Mouse (Mus musculus) kidney, embryonic 16.5 days (tissue): ENCODE measurements around the gene Gm10134. TPM values are rescaled to one million over a fixed set of nuclear protein-coding genes. Genes with fewer than 3 reads are reported as not detected.
A peak's percentile ranks its signal among the peaks of the same experiment; 100 is the strongest.
"Not testable (repeated sequence)": the region's sequence is repeated elsewhere in the genome, so short reads cannot be mapped to it uniquely, and the experiment has no call there.

Source experiments
- ATAC-seq: fragments of 200-750 bp; cut with Nextera tagmentation; 2 replicates; pipeline ENCODE4 v1.8.0; 2017; ENCODE audit warnings: moderate TSS enrichment; ENCODE audit not compliant: low FRiP score, low TSS enrichment
- H3K27ac ChIP-seq: fragments of 300-500 bp; sonication (generic); 2 replicates; pipeline ENCODE4 v1.5.1; 2014; ENCODE audit warnings: low read length
- H3K27me3 ChIP-seq: fragments of 300-500 bp; sonication (generic); 2 replicates; pipeline ENCODE4 v1.6.1; 2014; ENCODE audit warnings: low read length, control low read depth, mixed read lengths; ENCODE audit not compliant: insufficient read depth
- H3K36me3 ChIP-seq: fragments of 300-500 bp; sonication (generic); 2 replicates; pipeline ENCODE4 v1.6.1; 2014; ENCODE audit warnings: low read length, control low read depth, mixed read lengths; ENCODE audit not compliant: insufficient read depth
- H3K4me1 ChIP-seq: fragments of 300-500 bp; sonication (generic); 2 replicates; pipeline ENCODE4 v1.6.1; 2014; ENCODE audit warnings: low read length, control low read depth, mixed read lengths; ENCODE audit not compliant: insufficient read depth
- H3K4me2 ChIP-seq: fragments of 300-500 bp; sonication (generic); replicated peaks from 2 replicates; pipeline ENCODE4 v1.6.1; 2014; ENCODE audit warnings: low read depth, low read length
- H3K4me3 ChIP-seq: fragments of 300-500 bp; sonication (generic); 2 replicates; pipeline ENCODE4 v1.5.1; 2014; ENCODE audit warnings: mild to moderate bottlenecking, low read length
- H3K9ac ChIP-seq: fragments of 300-500 bp; sonication (generic); replicated peaks from 2 replicates; pipeline ENCODE4 v1.6.1; 2014; ENCODE audit warnings: low read length
- H3K9me3 ChIP-seq: fragments of 300-500 bp; sonication (generic); 2 replicates; pipeline ENCODE4 v1.6.1; 2016; ENCODE audit warnings: low read length, control low read depth
- WGBS: fragments of 180-500 bp; shearing (Covaris S2); extraction: QIAGEN DNeasy Blood & Tissue Kit; methylation state at CpG from one replicate; pipeline ENCODE4 v1.1.7; 2014; 5-methylcytosine and 5-hydroxymethylcytosine counted together
- polyA plus RNA-seq: library from polyadenylated mRNA; unstranded; fragments of >200 nt; fragmentation: Nextera tagmentation; extraction: Ambion mirVana; gene quantifications from 2 replicates; pipeline ENCODE4 v1.2.1, GENCODE M21; 2015

Gene Gm10134
- polyA plus RNA-seq, 1 experiment from 2014 or later: 8.3 TPM

DNA sequence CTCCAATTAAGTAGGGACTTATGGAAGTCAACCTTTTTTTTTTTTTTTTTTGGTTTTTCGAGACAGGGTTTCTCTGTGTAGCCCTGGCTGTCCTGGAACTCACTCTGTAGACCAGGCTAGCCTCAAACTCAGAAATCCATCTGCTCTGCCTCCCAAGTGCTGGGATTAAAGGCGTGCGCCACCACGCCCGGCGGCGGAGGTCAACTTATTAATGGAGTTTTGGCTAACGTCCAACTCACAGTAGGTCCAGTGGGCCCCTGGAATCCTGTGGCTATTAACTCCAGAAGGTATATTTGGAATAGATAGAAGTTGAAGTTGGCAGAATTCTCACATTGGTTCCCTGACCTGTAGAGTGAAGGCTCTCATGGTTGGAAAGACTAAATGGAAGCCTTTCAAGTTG, 33.9 kb upstream of the Gm10134 start:
- H3K4me2 ChIP-seq, H3K4me1 ChIP-seq, H3K9ac ChIP-seq, H3K27ac ChIP-seq, H3K4me3 ChIP-seq, H3K9me3 ChIP-seq, H3K27me3 ChIP-seq, ATAC-seq: not testable (repeated sequence)
- peaks cover 40% of the 10 kb centered on the region for H3K36me3 ChIP-seq
- 96% methylated on average over 8 of the region's 8 CpGs for WGBS

DNA sequence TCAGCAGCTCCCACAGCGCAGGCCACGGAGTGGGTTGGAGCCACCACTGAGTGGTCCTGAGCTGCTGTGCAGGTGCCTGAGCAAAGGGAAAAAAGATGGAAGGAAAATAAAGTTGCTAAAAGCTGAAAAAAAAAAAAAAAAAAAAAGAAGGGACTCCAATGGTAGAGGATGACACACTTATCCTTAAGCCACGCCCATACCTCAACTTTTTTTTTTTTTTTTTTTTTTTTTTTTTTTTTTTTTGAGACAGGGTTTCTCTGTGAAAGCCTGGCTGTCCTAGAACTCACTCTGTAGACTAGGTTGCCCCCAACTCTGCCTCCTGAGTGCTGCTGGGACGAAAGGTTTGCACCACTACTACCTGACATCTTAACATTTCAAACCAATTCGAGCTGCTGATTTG, 27.9 kb upstream of the Gm10134 start:
- not testable (repeated sequence) for H3K4me1 ChIP-seq, H3K4me2 ChIP-seq, H3K4me3 ChIP-seq, H3K27ac ChIP-seq, H3K9ac ChIP-seq, H3K36me3 ChIP-seq, H3K9me3 ChIP-seq, H3K27me3 ChIP-seq, ATAC-seq
- 93% methylated on average over 5 of the region's 5 CpGs for WGBS

DNA sequence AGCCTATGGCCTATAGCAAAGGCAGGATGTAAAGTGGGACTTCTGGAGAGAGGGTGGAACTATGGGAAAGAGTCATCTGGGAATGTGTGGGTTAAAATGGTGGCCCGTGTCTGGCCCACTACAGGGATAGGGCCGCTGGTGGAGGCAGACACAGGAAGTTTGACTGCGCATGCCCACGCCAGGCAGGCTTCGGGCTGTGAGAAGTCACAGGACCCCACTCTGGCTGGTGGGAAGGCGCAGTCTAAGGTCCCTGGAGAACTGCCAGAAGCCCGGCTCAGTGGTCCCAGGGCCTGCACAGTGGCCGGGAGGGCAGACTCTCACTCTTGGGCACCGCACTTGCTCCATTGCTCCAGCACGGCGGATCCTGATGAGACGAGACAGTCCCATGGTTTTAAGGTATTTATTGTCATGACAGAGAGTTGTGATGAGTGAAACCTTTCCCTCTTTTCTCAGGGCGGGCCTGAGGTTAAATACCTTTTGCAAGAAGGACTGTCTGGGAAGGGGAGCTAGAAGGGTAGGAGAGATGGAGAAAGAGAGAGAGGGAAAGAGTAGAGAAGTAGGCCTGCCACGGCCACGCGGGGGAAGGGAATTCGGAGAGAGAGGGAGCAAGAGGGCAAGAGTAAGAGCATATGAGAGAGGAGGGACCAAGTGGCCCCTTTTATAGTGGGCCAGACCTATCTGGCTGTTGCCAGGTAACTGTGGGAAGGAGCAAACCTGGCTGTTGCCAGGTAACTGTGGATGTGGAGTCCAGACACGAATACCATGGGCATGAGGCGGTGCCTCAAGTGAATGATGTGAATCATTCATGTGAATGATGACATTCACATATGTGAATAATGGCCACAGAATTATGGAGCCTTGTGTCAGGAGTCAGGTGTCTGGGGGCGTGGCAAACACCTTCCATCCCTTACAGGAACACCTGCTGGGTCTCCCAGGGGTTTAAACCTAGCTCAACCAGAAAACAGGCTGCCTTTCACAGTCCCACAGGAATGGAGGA, 26.4 kb upstream of the Gm10134 start:
- no peaks in the 10 kb centered on the region for H3K9me3 ChIP-seq
- no peak overlapping the region for H3K4me3 ChIP-seq
- no peak overlapping the region for H3K27ac ChIP-seq
- H3K4me1 ChIP-seq: no peaks in the 10 kb centered on the region
- 72% methylated on average over 20 of the region's 20 CpGs for WGBS
- no peaks in the 10 kb centered on the region for H3K36me3 ChIP-seq
- no peak overlapping the region for H3K9ac ChIP-seq
- ATAC-seq: no peak
- no peak overlapping the region for H3K4me2 ChIP-seq
- H3K27me3 ChIP-seq: no peaks in the 10 kb centered on the region

DNA sequence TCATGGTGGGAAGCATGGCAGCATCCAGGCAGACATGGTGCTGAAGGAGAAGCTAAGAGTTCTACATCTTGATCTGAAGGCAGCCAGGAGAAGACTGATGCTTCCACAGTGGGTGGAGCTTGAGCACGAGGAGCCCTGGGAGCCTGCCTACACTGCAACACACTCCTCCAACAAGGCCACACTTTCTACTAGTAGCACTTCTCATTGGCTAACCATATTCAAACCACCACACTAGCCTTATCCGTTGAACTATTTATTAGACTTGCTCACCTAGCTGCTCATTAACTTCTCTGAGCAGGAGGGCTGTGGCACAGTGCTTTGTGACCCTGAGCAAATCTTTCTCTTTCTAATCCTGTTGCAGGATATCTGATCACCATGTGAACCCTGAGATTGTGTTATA, 22.0 kb upstream of the Gm10134 start:
- Histone ChIP-seq H3K36me3 (no peaks in the 10 kb centered on the region), H3K4me2 (no peak overlapping the region), H3K27ac (no peak overlapping the region), H3K9ac (no peak overlapping the region), H3K27me3 (no peaks in the 10 kb centered on the region), H3K9me3 (no peaks in the 10 kb centered on the region), H3K4me1 (no peaks in the 10 kb centered on the region), H3K4me3 (no peak overlapping the region)
- WGBS: 57% methylated on average over 2 of the region's 2 CpGs
- ATAC-seq: no peak

DNA sequence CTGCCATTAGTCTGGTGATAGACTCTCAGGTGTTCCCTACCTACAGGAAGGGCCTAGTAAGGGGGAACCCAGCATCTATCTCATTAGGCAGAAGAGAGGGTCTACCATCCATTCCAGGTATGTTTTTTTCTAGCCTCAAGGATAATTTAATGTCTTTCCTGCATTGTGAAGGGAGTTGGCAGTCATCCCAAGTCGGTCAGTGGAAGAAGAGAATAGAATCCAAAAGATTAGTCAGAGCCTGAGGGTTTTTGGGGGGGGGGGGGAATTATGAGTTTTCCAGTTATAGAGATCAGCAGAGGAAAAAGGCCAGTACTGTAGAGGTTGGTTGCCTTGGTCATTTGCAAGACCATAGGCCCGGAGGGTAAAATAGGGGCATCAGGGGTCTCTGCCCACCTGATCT, 11.4 kb upstream of the Gm10134 start:
- 64% methylated on average over 2 of the region's 2 CpGs for WGBS
- H3K4me3 ChIP-seq: no peak overlapping the region
- no peak overlapping the region for H3K4me2 ChIP-seq
- no peaks in the 10 kb centered on the region for H3K27me3 ChIP-seq
- H3K36me3 ChIP-seq: no peaks in the 10 kb centered on the region
- H3K9me3 ChIP-seq: no peaks in the 10 kb centered on the region
- H3K27ac ChIP-seq: 0 out of 2 replicates have a peak overlapping the region, but pooled peaks have one; percentile 78
- H3K9ac ChIP-seq: no peak overlapping the region
- peaks cover 6% of the 10 kb centered on the region; the same call in 1 of the 2 replicates for H3K4me1 ChIP-seq
- ATAC-seq: no peak

DNA sequence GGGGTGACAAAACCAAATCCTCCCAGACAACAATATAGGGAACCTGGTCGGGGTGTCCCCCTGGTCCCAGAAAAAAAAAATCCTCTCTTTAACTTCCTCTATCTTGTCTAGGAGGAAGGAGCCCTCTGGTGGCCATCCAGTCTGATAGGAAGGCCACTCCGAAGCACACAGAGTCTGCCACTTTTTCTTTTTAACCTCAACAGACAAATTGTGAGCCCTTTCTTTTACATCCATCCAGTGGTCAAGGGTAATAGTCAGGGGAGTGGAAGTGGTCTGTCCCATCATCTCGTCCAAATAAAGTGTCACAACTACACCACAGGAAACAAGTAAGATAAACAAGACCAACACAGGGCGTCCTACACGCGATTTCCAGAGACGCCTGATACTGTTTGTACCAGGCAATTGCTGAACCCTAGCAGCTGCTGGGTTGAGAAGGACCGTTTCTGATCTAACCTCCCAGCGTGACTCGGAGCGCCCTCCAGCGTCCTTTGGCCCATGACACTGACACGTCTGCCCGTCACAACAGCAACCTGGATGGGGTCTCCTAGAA, 10.6 kb upstream of the Gm10134 start:
- H3K27ac ChIP-seq: peak overlapping the region; percentile 78
- H3K9me3 ChIP-seq: no peaks in the 10 kb centered on the region
- ATAC-seq: no peak
- no peaks in the 10 kb centered on the region for H3K36me3 ChIP-seq
- peak overlapping the region; percentile 30 for H3K4me2 ChIP-seq
- H3K4me1 ChIP-seq: peaks cover 6% of the 10 kb centered on the region; the same call in 1 of the 2 replicates
- 62% methylated on average over 14 of the region's 14 CpGs for WGBS
- no peak overlapping the region for H3K9ac ChIP-seq
- H3K27me3 ChIP-seq: no peaks in the 10 kb centered on the region
- H3K4me3 ChIP-seq: peak overlapping the region; percentile 7; the same call in 1 of the 2 replicates

DNA sequence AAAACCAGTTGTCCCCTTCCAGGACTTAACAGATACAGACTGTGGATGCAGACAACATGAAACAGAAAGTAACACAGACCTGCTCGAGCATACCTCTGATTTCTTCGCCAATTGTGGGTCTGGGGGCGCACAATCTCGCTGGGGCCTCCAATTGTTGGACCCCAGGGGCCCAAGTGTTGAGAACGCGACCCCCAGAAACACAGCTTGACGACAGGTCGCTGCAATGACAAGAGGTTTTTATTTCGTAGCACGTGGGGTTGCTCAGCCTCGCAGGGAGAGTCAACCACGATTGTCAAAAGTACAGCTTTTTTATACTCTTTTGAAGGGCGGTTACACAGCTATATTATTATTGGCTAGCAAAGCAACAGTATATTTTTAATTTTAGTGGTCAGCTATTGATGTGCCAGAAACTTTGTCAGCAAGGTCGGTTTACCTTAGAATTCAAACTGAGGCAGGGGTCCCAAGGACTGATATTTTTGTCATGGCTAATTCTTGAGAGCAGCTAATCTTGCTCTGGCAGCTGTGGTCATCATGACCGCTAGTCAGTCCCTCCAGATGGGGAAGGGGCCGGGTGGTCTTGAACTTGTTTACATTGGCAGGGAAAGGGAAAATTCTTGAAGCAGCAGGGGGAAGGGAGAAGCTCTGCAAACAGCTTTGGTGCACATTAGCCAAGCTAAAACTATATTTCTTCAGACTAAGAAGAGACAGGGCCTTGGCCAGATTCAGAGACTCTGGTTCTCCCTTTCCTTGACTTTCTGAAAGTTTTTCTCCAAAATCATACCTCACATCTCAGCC, 9.9 kb upstream of the Gm10134 start:
- no peaks in the 10 kb centered on the region for H3K27me3 ChIP-seq
- H3K36me3 ChIP-seq: no peaks in the 10 kb centered on the region
- H3K4me2 ChIP-seq: peak overlapping the region; percentile 46
- peaks cover 6% of the 10 kb centered on the region; the same call in 1 of the 2 replicates for H3K4me1 ChIP-seq
- 61% methylated on average over 16 of the region's 16 CpGs for WGBS
- H3K9ac ChIP-seq: no peak overlapping the region
- ATAC-seq: peak; percentile 74
- H3K27ac ChIP-seq: peak overlapping the region; percentile 78
- H3K9me3 ChIP-seq: no peaks in the 10 kb centered on the region
- H3K4me3 ChIP-seq: peak overlapping the region; percentile 7; the same call in 1 of the 2 replicates

DNA sequence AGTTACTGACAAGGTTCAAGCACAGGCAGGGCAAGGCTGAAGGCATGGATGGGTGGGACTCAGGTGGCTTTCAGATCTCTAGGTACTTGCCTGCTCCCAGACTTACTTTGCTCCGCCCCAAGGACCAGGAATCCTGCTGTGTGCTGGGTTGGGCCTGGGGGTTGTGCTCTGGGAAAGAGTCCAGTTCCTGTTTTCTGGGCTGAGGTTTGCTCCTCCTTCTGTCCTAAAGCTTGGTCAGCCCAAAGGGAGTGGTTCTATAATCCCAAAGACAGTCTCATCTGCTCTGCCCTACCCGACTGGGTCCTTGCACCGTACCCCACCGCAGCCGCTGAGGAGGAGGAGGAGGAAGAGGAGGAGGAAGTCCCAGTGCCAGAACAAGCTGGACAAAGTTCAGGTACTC, 9.2 kb upstream of the Gm10134 start, which contains the start of gene Gbgt1:
Gene Gbgt1 (plus strand): TSS at position 221 of the 400 bp plus-strand sequence.
- Histone ChIP-seq H3K4me1 (peaks cover 6% of the 10 kb centered on the region; the same call in 1 of the 2 replicates), H3K9ac (peak within 1 kb of the TSS; percentile 52), H3K4me2 (peak within 1 kb of the TSS; percentile 46), H3K27ac (peak within 1 kb of the TSS; percentile 78), H3K4me3 (peak within 1 kb of the TSS; percentile 34), H3K27me3 (no peaks in the 10 kb centered on the region), H3K36me3 (no peaks in the 10 kb centered on the region), H3K9me3 (no peaks in the 10 kb centered on the region)
- WGBS: 50% methylated on average over 5 of the region's 5 CpGs
- ATAC-seq: peak; percentile 83

DNA sequence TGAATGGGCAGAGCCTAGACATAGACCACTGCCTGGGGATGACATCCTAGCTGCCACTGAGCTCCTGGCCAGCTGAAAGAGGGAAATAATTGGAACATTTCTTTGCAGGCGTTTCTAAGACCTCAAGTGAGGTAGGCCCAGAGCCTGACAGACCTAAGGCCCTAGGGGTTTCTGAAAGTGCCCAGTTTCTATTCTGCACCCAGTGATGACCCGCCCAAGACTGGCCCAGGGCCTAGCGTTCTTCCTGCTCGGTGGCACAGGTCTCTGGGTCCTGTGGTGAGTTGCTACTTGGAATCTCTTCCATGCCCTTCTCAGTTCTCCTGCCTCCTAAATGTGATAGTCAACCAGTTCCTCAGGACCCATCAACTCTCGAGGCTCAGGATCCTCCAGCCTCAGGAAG, 8.3 kb upstream of the Gm10134 start:
- ATAC-seq: no peak
- H3K4me2 ChIP-seq: peak overlapping the region; percentile 46
- no peaks in the 10 kb centered on the region for H3K9me3 ChIP-seq
- H3K27me3 ChIP-seq: no peaks in the 10 kb centered on the region
- WGBS: 78% methylated on average over 5 of the region's 5 CpGs
- H3K9ac ChIP-seq: peak overlapping the region; percentile 52; the same call in 1 of the 2 replicates
- peaks cover 6% of the 10 kb centered on the region; the same call in 1 of the 2 replicates for H3K4me1 ChIP-seq
- H3K4me3 ChIP-seq: peak overlapping the region; percentile 34
- peak overlapping the region; percentile 78 for H3K27ac ChIP-seq
- no peaks in the 10 kb centered on the region for H3K36me3 ChIP-seq
